Mouse (Mus musculus) midbrain, postnatal 0 days (tissue): ENCODE measurements at regions not wholly inside any gene's neighbourhood (a gene's known extent, or its start where the extent isn't known, plus 50 kb on each side); places are given as distances from the start of the nearest gene placed in this dataset.
A peak's percentile ranks its signal among the peaks of the same experiment; 100 is the strongest.

Experiments used
- ATAC-seq: fragments of 200-750 bp; cut with Nextera tagmentation; 2 replicates; pipeline ENCODE4 v1.8.0; 2017; ENCODE audit warnings: moderate number of reproducible peaks, mild to moderate bottlenecking, moderate TSS enrichment, moderate library complexity; ENCODE audit not compliant: low FRiP score
- DNase-seq: peaks from one replicate; pipeline ENCODE4 v3.0.0-alpha.2; 2015; ENCODE audit warnings: low spot score
- H3K27ac ChIP-seq: fragments of 300-500 bp; sonication (generic); 2 replicates; pipeline ENCODE4 v1.5.1; 2014; ENCODE audit warnings: low read depth, mild to moderate bottlenecking, low read length, mixed read lengths
- H3K27me3 ChIP-seq: fragments of 300-500 bp; sonication (generic); 2 replicates; pipeline ENCODE4 v1.6.1; 2014; ENCODE audit warnings: low read length, control low read depth, mixed read lengths; ENCODE audit not compliant: insufficient read depth
- H3K36me3 ChIP-seq: fragments of 300-500 bp; sonication (generic); 2 replicates; pipeline ENCODE4 v1.6.1; 2014; ENCODE audit warnings: low read length, control low read depth, mixed read lengths; ENCODE audit not compliant: insufficient read depth
- H3K4me1 ChIP-seq: fragments of 300-500 bp; sonication (generic); 2 replicates; pipeline ENCODE4 v1.6.1; 2014; ENCODE audit warnings: mild to moderate bottlenecking, control low read depth, antibody characterized with exemption, low read length, mixed read lengths; ENCODE audit not compliant: insufficient read depth
- H3K4me2 ChIP-seq: fragments of 300-500 bp; sonication (generic); 2 replicates; pipeline ENCODE4 v1.6.1; 2014; ENCODE audit warnings: low read depth, mild to moderate bottlenecking, low read length, mixed read lengths; ENCODE audit not compliant: poor library complexity, severe bottlenecking
- H3K4me3 ChIP-seq: fragments of 300-500 bp; sonication (generic); 2 replicates; pipeline ENCODE4 v1.5.1; 2014; ENCODE audit warnings: low read depth, mild to moderate bottlenecking, low read length, moderate library complexity
- H3K9ac ChIP-seq: fragments of 300-500 bp; sonication (generic); replicated peaks from 2 replicates; pipeline ENCODE4 v1.6.1; 2014; ENCODE audit warnings: mild to moderate bottlenecking, low read length, moderate library complexity, mixed read lengths; ENCODE audit not compliant: poor library complexity, severe bottlenecking
- H3K9me3 ChIP-seq: fragments of 300-500 bp; sonication (generic); 2 replicates; pipeline ENCODE4 v1.6.1; 2016; ENCODE audit warnings: low read length, control low read depth
- CTCF ChIP-seq: IDR thresholded peaks from 2 replicates; pipeline ENCODE4 v1.5.1; 2016; ENCODE audit warnings: antibody characterized with exemption, mild to moderate bottlenecking
- WGBS: fragments of 180-500 bp; shearing (Covaris S2); extraction: QIAGEN DNeasy Blood & Tissue Kit; methylation state at CpG from one replicate; pipeline ENCODE4 v1.1.7; 2014; 5-methylcytosine and 5-hydroxymethylcytosine counted together

DNA sequence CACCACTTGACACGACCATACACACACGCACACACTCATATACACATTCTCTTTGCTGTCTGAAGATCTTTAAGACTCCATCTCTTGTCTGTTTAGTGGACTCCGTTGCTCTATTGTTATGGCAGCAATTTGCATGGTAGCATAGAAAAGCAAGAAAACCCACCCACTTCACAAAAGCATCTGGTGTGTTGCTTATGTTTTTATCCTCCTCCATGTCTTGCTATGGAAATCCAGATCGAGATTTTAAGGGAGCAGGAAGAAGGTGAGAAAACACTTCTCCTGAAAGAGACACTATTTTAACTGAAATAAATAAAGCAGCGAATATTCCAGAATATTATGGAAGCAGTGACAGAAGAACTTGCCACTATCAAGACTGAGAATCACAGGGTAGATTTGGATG is 207.5 kb upstream of the Stac start:
- H3K4me1 ChIP-seq = no peaks in the 10 kb centered on the region
- DNase-seq (no peak), ATAC-seq (no peak)
- no peak overlapping the region for H3K4me2 ChIP-seq
- H3K9ac ChIP-seq = no peak overlapping the region
- no peaks in the 10 kb centered on the region for H3K36me3 ChIP-seq
- 72% methylated on average over 5 of the region's 5 CpGs for WGBS
- no peak overlapping the region for H3K4me3 ChIP-seq
- no peak for TF ChIP-seq CTCF
- no peaks in the 10 kb centered on the region for H3K27me3 ChIP-seq
- H3K9me3 ChIP-seq = no peaks in the 10 kb centered on the region
- no peak overlapping the region for H3K27ac ChIP-seq

GRCm38 (mm10) chr9:111879710-111880109 is 189.6 kb upstream of the Stac start:
- no peaks in the 10 kb centered on the region for H3K4me1 ChIP-seq
- H3K4me3 ChIP-seq = no peak overlapping the region
- ATAC-seq (no peak), DNase-seq (no peak)
- 64% methylated on average over 2 of the region's 2 CpGs for WGBS
- H3K9ac ChIP-seq = no peak overlapping the region
- no peaks in the 10 kb centered on the region for H3K9me3 ChIP-seq
- no peak for TF ChIP-seq CTCF
- no peak overlapping the region for H3K27ac ChIP-seq
- no peaks in the 10 kb centered on the region for H3K36me3 ChIP-seq
- H3K4me2 ChIP-seq = no peak overlapping the region
- H3K27me3 ChIP-seq = no peaks in the 10 kb centered on the region

DNA sequence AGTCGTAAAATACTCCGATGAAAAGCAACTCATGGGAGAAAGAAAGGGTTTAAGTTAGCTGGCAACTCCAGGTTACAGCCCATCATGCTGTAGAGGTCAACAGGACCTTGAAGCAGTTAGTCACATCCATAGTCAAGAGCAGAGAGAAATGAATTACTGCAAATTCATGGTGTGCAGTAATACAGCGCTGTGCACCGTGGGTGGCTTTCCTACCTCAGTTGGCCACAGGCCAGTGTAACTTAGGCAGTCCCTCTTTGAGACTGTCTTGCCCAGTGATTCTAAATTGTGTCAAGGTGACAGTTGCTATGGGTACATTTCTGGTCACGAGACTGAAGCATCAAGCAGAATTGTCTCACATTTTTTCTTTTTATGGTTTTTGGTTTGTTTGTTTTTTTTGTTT is 186.7 kb upstream of the Stac start:
- no peak for ATAC-seq
- TF ChIP-seq CTCF = no peak

GRCm38 (mm10) chr9:111870466-111870865 is 180.3 kb upstream of the Stac start:
- Histone ChIP-seq H3K4me2 (no peak overlapping the region), H3K4me1 (no peaks in the 10 kb centered on the region; the same call in 1 of the 2 replicates), H3K9me3 (no peaks in the 10 kb centered on the region), H3K9ac (no peak overlapping the region), H3K27ac (peak overlapping the region; percentile 47; the same call in 1 of the 2 replicates), H3K27me3 (no peaks in the 10 kb centered on the region), H3K4me3 (no peak overlapping the region), H3K36me3 (no peaks in the 10 kb centered on the region)
- ATAC-seq (no peak), DNase-seq (peak; percentile 31)
- WGBS = 77% methylated on average over 7 of the region's 7 CpGs
- TF ChIP-seq CTCF = no peak

More for the DNA sequence above, 186.7 kb upstream of the Stac start:
- H3K27me3 ChIP-seq = no peaks in the 10 kb centered on the region
- H3K4me3 ChIP-seq = no peak overlapping the region
- H3K9ac ChIP-seq = no peak overlapping the region
- no peaks in the 10 kb centered on the region for H3K36me3 ChIP-seq
- DNase-seq = no peak
- 72% methylated on average over 5 of the region's 5 CpGs for WGBS
- H3K27ac ChIP-seq = no peak overlapping the region
- H3K4me1 ChIP-seq = no peaks in the 10 kb centered on the region
- no peaks in the 10 kb centered on the region for H3K9me3 ChIP-seq
- no peak overlapping the region for H3K4me2 ChIP-seq

GRCm38 (mm10) chr9:111869801-111870382 is 179.7 kb upstream of the Stac start:
- H3K4me2 ChIP-seq = no peak overlapping the region
- no peak for ATAC-seq
- no peaks in the 10 kb centered on the region; the same call in 1 of the 2 replicates for H3K4me1 ChIP-seq
- H3K27ac ChIP-seq = peak overlapping the region; percentile 47; the same call in 1 of the 2 replicates
- DNase-seq = no peak
- no peaks in the 10 kb centered on the region for H3K27me3 ChIP-seq
- H3K9ac ChIP-seq = no peak overlapping the region
- H3K9me3 ChIP-seq = no peaks in the 10 kb centered on the region
- no peaks in the 10 kb centered on the region for H3K36me3 ChIP-seq
- 61% methylated on average over 4 of the region's 4 CpGs for WGBS
- no peak for TF ChIP-seq CTCF
- no peak overlapping the region for H3K4me3 ChIP-seq

DNA sequence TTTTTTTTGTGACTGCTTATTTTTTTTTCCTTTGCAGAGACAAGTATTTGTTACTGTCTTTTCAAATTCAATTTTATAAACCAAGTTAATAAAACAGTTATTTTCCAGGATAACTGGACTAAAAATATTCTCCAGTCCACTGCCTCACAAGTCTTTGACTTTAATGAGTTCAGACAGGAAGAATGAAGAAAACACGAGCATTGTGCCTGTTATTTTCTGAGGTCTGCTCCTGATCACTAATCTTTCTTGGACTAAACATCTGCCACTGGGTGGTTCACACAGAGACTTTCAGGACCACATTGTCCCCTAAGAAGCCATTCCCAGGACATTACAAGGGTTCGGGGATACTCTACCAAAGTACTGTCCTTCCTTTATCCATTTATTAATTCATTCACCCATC is 167.9 kb upstream of the Stac start:
- DNase-seq = no peak
- ATAC-seq = no peak
- no peak for TF ChIP-seq CTCF
- H3K36me3 ChIP-seq = no peaks in the 10 kb centered on the region
- 58% methylated on average over 2 of the region's 2 CpGs for WGBS
- H3K4me2 ChIP-seq = no peak overlapping the region
- no peak overlapping the region for H3K27ac ChIP-seq
- H3K4me1 ChIP-seq = no peaks in the 10 kb centered on the region
- H3K9ac ChIP-seq = no peak overlapping the region
- H3K27me3 ChIP-seq = no peaks in the 10 kb centered on the region
- H3K9me3 ChIP-seq = no peaks in the 10 kb centered on the region
- H3K4me3 ChIP-seq = no peak overlapping the region
